Mouse (Mus musculus): ENCODE results near the gene Tbx19. TPM values are rescaled to one million over a fixed set of nuclear protein-coding genes. Genes with fewer than 3 reads are reported as not detected.

Tbx19 gene
- polyA plus RNA-seq, 1 experiment, result not detected

DNA sequence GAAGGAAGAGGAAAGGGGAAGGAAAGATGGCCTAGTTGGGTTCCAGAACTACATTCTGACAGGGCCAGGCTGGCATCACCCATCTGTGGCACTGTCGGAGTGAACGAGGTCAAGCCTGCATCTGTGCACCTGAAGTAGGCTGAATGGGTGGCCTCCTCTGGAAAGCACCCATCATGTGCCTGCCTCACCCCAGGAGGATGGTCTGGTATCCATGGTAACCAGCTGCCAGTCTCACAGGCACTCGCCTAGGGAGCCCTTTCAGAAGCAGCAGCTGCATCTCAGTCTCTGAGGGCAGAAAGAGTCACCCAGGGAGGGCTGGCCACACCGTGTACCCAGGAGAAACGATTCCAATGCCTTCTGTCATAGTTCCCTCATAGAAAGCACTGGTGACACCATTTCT is 26.8 kb upstream of the Tbx19 start:
- Histone ChIP-seq H3K9ac (ENCODE audit: low read depth, poor library complexity, severe bottlenecking) (no peak overlapping the region), H3K36me3 (ENCODE audit: control insufficient read depth, insufficient read depth, low read length, poor library complexity, severe bottlenecking) (0 out of 2 replicates have a peak, but pooled peaks cover 4% of the 10 kb centered on the region), H3K4me3 (ENCODE audit: low read depth, low read length) (no peak overlapping the region), H3K9me3 (replicated peaks; ENCODE audit: control insufficient read depth, insufficient read depth, low read length, poor library complexity, severe bottlenecking) (no peaks in the 10 kb centered on the region), H3K27ac (ENCODE audit: insufficient read depth, low read length) (no peak overlapping the region), H3K27me3 (ENCODE audit: control insufficient read depth, insufficient read depth, low read length, poor library complexity, severe bottlenecking) (no peaks in the 10 kb centered on the region), H3K4me1 (ENCODE audit: control insufficient read depth, insufficient read depth, low read length) (peaks cover 3% of the 10 kb centered on the region)
- TF ChIP-seq EP300 (IDR thresholded peaks at IDR 0.05; ENCODE audit: insufficient read depth, low read depth, low read length) (no peak), POLR2A (IDR thresholded peaks at IDR 0.05; ENCODE audit: insufficient read depth, low read length) (no peak), CTCF (IDR thresholded peaks at IDR 0.05; ENCODE audit: low read depth, low read length) (no peak)

DNA sequence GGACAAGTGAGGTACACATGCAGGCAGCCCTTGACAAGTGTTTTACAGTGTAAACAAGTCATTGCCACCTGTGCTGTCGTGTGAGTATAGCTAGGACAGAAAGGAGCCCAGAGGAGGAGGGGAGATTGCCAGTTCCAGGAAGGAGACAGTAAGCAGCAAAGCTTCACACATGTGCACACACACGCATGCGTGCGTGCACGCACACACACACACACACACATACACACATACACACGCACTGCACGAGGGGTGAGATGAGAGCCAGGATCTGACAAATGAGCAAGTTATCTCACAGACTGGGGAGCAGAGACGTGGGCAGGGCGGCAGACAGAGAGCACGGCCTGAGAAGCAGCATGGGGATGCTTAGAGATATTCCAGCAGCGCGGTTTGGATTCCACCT is 25.9 kb upstream of the Tbx19 start:
- Histone ChIP-seq H3K4me1 (ENCODE audit: control insufficient read depth, insufficient read depth, low read length) (peaks cover 3% of the 10 kb centered on the region), H3K36me3 (ENCODE audit: control insufficient read depth, insufficient read depth, low read length, poor library complexity, severe bottlenecking) (0 out of 2 replicates have a peak, but pooled peaks cover 4% of the 10 kb centered on the region), H3K9me3 (replicated peaks; ENCODE audit: control insufficient read depth, insufficient read depth, low read length, poor library complexity, severe bottlenecking) (no peaks in the 10 kb centered on the region), H3K4me3 (ENCODE audit: low read depth, low read length) (no peak overlapping the region), H3K27me3 (ENCODE audit: control insufficient read depth, insufficient read depth, low read length, poor library complexity, severe bottlenecking) (no peaks in the 10 kb centered on the region), H3K9ac (ENCODE audit: low read depth, poor library complexity, severe bottlenecking) (no peak overlapping the region), H3K27ac (ENCODE audit: insufficient read depth, low read length) (no peak overlapping the region)
- TF ChIP-seq POLR2A (IDR thresholded peaks at IDR 0.05; ENCODE audit: insufficient read depth, low read length), result no peak
- no peak for TF ChIP-seq EP300 (IDR thresholded peaks at IDR 0.05; ENCODE audit: insufficient read depth, low read depth, low read length)
- TF ChIP-seq CTCF (IDR thresholded peaks at IDR 0.05; ENCODE audit: low read depth, low read length), result no peak

DNA sequence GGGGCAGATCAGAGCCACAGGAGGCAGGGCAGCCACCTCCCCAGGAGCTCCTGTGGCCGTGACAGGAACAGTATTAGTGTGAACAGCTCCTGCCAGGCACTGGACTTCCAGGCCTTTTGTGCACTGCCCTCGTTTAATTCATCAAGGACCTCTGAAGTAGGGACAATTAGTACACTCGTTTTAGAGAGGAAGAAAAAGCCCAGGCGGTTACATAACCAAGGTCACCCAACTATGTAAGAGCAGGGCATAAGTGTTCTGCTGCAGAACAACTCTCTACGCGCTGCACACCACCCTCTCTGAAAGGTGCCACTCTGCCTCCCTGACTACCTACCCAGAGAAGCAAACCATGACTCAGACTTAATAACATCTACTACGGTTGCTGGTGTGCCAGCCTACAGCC is 24.5 kb upstream of the Tbx19 start:
- Histone ChIP-seq H3K27me3 (ENCODE audit: control insufficient read depth, insufficient read depth, low read length, poor library complexity, severe bottlenecking) (no peaks in the 10 kb centered on the region), H3K4me3 (ENCODE audit: low read depth, low read length) (no peak overlapping the region), H3K27ac (ENCODE audit: insufficient read depth, low read length) (no peak overlapping the region), H3K4me1 (ENCODE audit: control insufficient read depth, insufficient read depth, low read length) (peaks cover 2% of the 10 kb centered on the region), H3K9me3 (replicated peaks; ENCODE audit: control insufficient read depth, insufficient read depth, low read length, poor library complexity, severe bottlenecking) (no peaks in the 10 kb centered on the region), H3K36me3 (ENCODE audit: control insufficient read depth, insufficient read depth, low read length, poor library complexity, severe bottlenecking) (0 out of 2 replicates have a peak, but pooled peaks cover 4% of the 10 kb centered on the region), H3K9ac (ENCODE audit: low read depth, poor library complexity, severe bottlenecking) (no peak overlapping the region)
- no peak for TF ChIP-seq CTCF (IDR thresholded peaks at IDR 0.05; ENCODE audit: low read depth, low read length)
- TF ChIP-seq POLR2A (IDR thresholded peaks at IDR 0.05; ENCODE audit: insufficient read depth, low read length), result no peak
- TF ChIP-seq EP300 (IDR thresholded peaks at IDR 0.05; ENCODE audit: insufficient read depth, low read depth, low read length), result no peak

DNA sequence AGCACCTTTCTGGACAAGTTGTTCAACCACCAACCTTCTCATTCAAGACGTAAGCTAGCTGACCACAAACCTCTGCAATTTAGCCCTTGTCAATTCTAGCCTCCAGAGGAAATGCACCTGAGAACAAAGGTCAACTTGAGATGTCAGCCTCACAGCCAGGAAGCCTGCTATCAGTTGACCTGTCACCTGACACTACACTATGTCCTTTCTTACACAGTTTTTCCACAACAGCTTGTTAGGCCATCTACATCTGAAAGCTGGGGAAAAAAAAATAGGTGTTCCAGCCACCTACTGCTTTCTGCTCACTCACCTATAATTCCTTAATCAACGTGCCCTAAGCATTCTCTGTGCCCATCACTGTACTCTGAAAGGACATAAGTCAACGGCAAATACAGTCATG is 23.6 kb upstream of the Tbx19 start:
- Histone ChIP-seq H3K9me3 (replicated peaks; ENCODE audit: control insufficient read depth, insufficient read depth, low read length, poor library complexity, severe bottlenecking) (no peaks in the 10 kb centered on the region), H3K36me3 (ENCODE audit: control insufficient read depth, insufficient read depth, low read length, poor library complexity, severe bottlenecking) (0 out of 2 replicates have a peak, but pooled peaks cover 4% of the 10 kb centered on the region), H3K27ac (ENCODE audit: insufficient read depth, low read length) (no peak overlapping the region), H3K4me1 (ENCODE audit: control insufficient read depth, insufficient read depth, low read length) (peaks cover 2% of the 10 kb centered on the region), H3K9ac (ENCODE audit: low read depth, poor library complexity, severe bottlenecking) (no peak overlapping the region), H3K27me3 (ENCODE audit: control insufficient read depth, insufficient read depth, low read length, poor library complexity, severe bottlenecking) (no peaks in the 10 kb centered on the region), H3K4me3 (ENCODE audit: low read depth, low read length) (no peak overlapping the region)
- TF ChIP-seq CTCF (IDR thresholded peaks at IDR 0.05; ENCODE audit: low read depth, low read length) (no peak), POLR2A (IDR thresholded peaks at IDR 0.05; ENCODE audit: insufficient read depth, low read length) (no peak), EP300 (IDR thresholded peaks at IDR 0.05; ENCODE audit: insufficient read depth, low read depth, low read length) (no peak)

DNA sequence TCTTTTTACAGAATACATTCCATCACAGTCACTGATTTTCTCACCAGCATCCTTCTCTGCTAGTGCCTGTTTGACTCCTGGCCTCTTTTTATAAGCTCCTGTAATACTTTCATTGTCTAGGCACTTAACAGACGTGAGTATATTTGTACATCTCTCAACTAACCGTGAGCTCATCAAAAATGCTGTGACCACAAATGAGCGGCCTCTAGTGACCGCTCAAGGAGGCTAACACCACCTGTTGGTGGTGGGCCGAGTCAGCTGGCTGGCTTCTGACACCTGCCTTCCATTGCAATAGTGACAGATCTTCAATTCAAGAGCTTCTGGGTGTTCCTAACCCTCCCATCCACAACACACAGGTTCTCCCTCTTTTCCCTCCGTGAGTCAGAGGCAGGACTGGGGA is 22.8 kb upstream of the Tbx19 start:
- peaks cover 2% of the 10 kb centered on the region for H3K4me1 ChIP-seq (ENCODE audit: control insufficient read depth, insufficient read depth, low read length)
- no peak overlapping the region for H3K27ac ChIP-seq (ENCODE audit: insufficient read depth, low read length)
- no peak overlapping the region for H3K9ac ChIP-seq (ENCODE audit: low read depth, poor library complexity, severe bottlenecking)
- H3K36me3 ChIP-seq (ENCODE audit: control insufficient read depth, insufficient read depth, low read length, poor library complexity, severe bottlenecking), result peaks cover 7% of the 10 kb centered on the region
- no peaks in the 10 kb centered on the region for H3K27me3 ChIP-seq (ENCODE audit: control insufficient read depth, insufficient read depth, low read length, poor library complexity, severe bottlenecking)
- H3K4me3 ChIP-seq (ENCODE audit: low read depth, low read length), result no peak overlapping the region
- TF ChIP-seq POLR2A (IDR thresholded peaks at IDR 0.05; ENCODE audit: insufficient read depth, low read length) (no peak), EP300 (IDR thresholded peaks at IDR 0.05; ENCODE audit: insufficient read depth, low read depth, low read length) (no peak), CTCF (IDR thresholded peaks at IDR 0.05; ENCODE audit: low read depth, low read length) (no peak)
- no peaks in the 10 kb centered on the region for H3K9me3 ChIP-seq (replicated peaks; ENCODE audit: control insufficient read depth, insufficient read depth, low read length, poor library complexity, severe bottlenecking)

DNA sequence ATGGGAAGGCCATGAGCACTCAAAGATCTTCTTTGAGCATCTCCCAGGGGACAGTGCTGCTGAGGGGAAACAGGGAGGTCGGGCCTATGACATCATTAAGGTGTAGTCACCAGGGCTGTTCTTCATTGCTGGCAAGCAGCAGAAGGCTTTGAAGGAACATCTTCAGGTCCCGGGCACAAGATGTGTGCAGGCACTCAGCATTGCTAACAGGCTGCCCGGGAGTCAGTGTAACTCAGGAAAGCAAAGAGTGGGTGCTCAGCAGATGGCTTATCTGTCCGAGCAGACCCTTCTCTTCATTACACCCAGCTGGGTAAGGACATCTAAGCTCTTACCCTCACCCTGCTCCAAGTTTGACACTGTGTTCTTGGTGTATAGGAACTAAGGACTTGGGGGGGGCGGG is 18.7 kb upstream of the Tbx19 start:
- Histone ChIP-seq H3K27me3 (ENCODE audit: control insufficient read depth, insufficient read depth, low read length, poor library complexity, severe bottlenecking) (no peaks in the 10 kb centered on the region), H3K4me3 (ENCODE audit: low read depth, low read length) (no peak overlapping the region), H3K4me1 (ENCODE audit: control insufficient read depth, insufficient read depth, low read length) (no peaks in the 10 kb centered on the region), H3K27ac (ENCODE audit: insufficient read depth, low read length) (no peak overlapping the region), H3K36me3 (ENCODE audit: control insufficient read depth, insufficient read depth, low read length, poor library complexity, severe bottlenecking) (peaks cover 7% of the 10 kb centered on the region), H3K9ac (ENCODE audit: low read depth, poor library complexity, severe bottlenecking) (no peak overlapping the region), H3K9me3 (replicated peaks; ENCODE audit: control insufficient read depth, insufficient read depth, low read length, poor library complexity, severe bottlenecking) (no peaks in the 10 kb centered on the region)
- TF ChIP-seq EP300 (IDR thresholded peaks at IDR 0.05; ENCODE audit: insufficient read depth, low read depth, low read length) (no peak), POLR2A (IDR thresholded peaks at IDR 0.05; ENCODE audit: insufficient read depth, low read length) (no peak), CTCF (IDR thresholded peaks at IDR 0.05; ENCODE audit: low read depth, low read length) (no peak)
